Mouse (Mus musculus) intestine, embryonic 15.5 days (tissue): ENCODE results near the gene Camsap3. TPM values are rescaled to one million over a fixed set of nuclear protein-coding genes. Genes with fewer than 3 reads are reported as not detected.

Experiments
- ATAC-seq: fragments of 200-750 bp; cut with Nextera tagmentation; 2 replicates; pipeline ENCODE4 v1.8.0; 2017; ENCODE audit warnings: moderate TSS enrichment, moderate library complexity
- H3K27ac ChIP-seq: fragments of 300-500 bp; sonication (generic); 2 replicates; pipeline ENCODE4 v1.5.1; 2015; ENCODE audit warnings: mild to moderate bottlenecking, inconsistent platforms
- H3K27me3 ChIP-seq: fragments of 300-500 bp; sonication (generic); replicated peaks from 2 replicates; pipeline ENCODE4 v1.6.1; 2015; ENCODE audit warnings: inconsistent platforms
- H3K36me3 ChIP-seq: fragments of 300-500 bp; sonication (generic); 2 replicates; pipeline ENCODE4 v1.6.1; 2015; ENCODE audit warnings: inconsistent platforms
- H3K4me1 ChIP-seq: fragments of 300-500 bp; sonication (generic); replicated peaks from 2 replicates; pipeline ENCODE4 v1.6.1; 2015; ENCODE audit warnings: inconsistent platforms
- H3K4me2 ChIP-seq: fragments of 300-500 bp; sonication (generic); replicated peaks from 2 replicates; pipeline ENCODE4 v1.6.1; 2015; ENCODE audit warnings: mild to moderate bottlenecking, inconsistent platforms
- H3K4me3 ChIP-seq: fragments of 300-500 bp; sonication (generic); replicated peaks from 2 replicates; pipeline ENCODE4 v1.5.1; 2015; ENCODE audit warnings: inconsistent platforms
- H3K9ac ChIP-seq: fragments of 300-500 bp; sonication (generic); 2 replicates; pipeline ENCODE4 v1.6.1; 2015; ENCODE audit warnings: inconsistent platforms
- H3K9me3 ChIP-seq: fragments of 300-500 bp; sonication (generic); 2 replicates; pipeline ENCODE4 v1.6.1; 2016; ENCODE audit warnings: inconsistent platforms
- WGBS: fragments of 180-500 bp; shearing (Covaris S2); methylation state at CpG from one replicate; pipeline ENCODE4 v1.1.7; 2015; 5-methylcytosine and 5-hydroxymethylcytosine counted together
- polyA plus RNA-seq: library from polyadenylated mRNA; unstranded; fragments of >200 nt; fragmentation: Nextera tagmentation; extraction: Ambion mirVana; gene quantifications from 2 replicates; pipeline ENCODE4 v1.2.1, GENCODE M21; 2015

Camsap3 gene
- 21.0 and 24.4 TPM in 2 replicates for polyA plus RNA-seq

DNA sequence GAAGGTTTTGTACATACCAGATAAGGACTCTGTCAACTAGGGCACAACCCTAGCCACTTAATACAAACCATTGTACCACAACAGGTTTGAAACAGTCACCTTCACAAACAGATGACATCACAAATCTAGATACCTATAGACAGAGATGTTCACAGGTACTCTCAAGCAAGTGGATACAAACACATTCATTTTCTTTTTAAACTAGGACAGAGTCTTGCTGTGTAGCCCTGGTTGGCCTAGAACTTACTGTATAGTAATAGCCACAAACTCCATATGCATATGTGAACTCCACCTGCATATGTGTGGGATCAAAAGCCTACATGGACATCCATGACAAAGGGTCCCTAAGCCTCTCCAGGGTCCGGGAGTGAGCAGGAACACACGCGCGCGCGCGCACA, at the start of gene Camsap3:
Gene Camsap3 (plus strand): TSS at position 301 of the 398 bp plus-strand sequence.
- H3K4me2 ChIP-seq, result peak within 1 kb of the TSS; percentile 86
- H3K36me3 ChIP-seq, result no peaks in the 10 kb centered on the region
- H3K27me3 ChIP-seq, result no peaks in the 10 kb centered on the region
- H3K4me1 ChIP-seq, result 0 out of 2 replicates have a peak, but pooled peaks cover 2% of the 10 kb centered on the region
- peak within 1 kb of the TSS; percentile 76 for H3K9ac ChIP-seq
- H3K27ac ChIP-seq, result peak within 1 kb of the TSS; percentile 88
- H3K4me3 ChIP-seq, result peak within 1 kb of the TSS; percentile 68
- 10% methylated on average over 7 of the region's 7 CpGs for WGBS
- H3K9me3 ChIP-seq, result no peaks in the 10 kb centered on the region
- ATAC-seq, result no peak; the same call in 1 of the 2 replicates

DNA sequence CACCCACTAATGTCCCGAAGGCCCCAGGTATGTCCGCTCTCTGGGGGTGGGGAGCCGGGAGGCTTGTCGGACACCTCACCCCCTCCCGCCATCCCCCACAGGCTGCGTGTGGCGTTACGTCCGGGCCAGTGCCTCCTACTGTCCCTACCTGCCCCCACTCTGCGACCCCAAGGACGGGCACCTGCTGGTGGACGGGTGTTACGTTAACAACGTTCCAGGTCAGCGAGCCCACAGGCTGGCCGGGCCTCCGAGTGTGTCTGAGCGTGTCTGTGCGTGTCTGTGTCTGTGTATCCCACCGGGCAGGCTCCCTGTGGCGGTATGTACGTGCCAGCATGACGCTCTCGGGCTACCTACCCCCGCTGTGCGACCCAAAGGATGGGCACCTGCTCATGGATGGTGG, 49.4 kb upstream of the Camsap3 start:
- Histone ChIP-seq H3K4me1 (no peaks in the 10 kb centered on the region), H3K27me3 (no peaks in the 10 kb centered on the region), H3K9ac (no peak overlapping the region), H3K36me3 (peaks cover 26% of the 10 kb centered on the region), H3K27ac (no peak overlapping the region), H3K9me3 (no peaks in the 10 kb centered on the region), H3K4me3 (no peak overlapping the region), H3K4me2 (no peak overlapping the region)
- no peak for ATAC-seq
- 94% methylated on average over 26 of the region's 26 CpGs for WGBS

DNA sequence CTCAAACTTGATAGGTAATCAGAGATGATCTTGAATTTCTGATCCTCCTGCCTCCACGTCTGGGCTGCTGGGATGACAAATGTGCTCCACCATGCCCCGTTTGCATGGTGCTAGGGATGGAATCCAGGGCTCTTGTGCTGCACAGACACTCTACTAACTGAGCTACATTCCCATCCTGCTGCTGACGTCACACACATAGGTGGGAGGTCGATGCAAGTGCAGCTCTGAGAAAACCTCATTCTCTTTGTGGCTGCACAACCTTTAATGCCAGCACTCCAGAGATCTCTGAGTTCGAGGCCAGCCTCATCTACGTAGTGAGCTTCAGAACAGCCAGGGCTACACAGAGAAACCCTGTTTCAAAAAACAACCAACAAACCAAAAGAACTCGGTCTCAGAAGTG, 47.9 kb upstream of the Camsap3 start:
- 84% methylated on average over 7 of the region's 7 CpGs for WGBS
- peaks cover 38% of the 10 kb centered on the region for H3K36me3 ChIP-seq
- H3K4me3 ChIP-seq, result no peak overlapping the region
- H3K4me1 ChIP-seq, result no peaks in the 10 kb centered on the region
- H3K9ac ChIP-seq, result no peak overlapping the region
- no peak overlapping the region for H3K4me2 ChIP-seq
- no peak overlapping the region for H3K27ac ChIP-seq
- H3K9me3 ChIP-seq, result no peaks in the 10 kb centered on the region
- no peak for ATAC-seq
- H3K27me3 ChIP-seq, result no peaks in the 10 kb centered on the region

DNA sequence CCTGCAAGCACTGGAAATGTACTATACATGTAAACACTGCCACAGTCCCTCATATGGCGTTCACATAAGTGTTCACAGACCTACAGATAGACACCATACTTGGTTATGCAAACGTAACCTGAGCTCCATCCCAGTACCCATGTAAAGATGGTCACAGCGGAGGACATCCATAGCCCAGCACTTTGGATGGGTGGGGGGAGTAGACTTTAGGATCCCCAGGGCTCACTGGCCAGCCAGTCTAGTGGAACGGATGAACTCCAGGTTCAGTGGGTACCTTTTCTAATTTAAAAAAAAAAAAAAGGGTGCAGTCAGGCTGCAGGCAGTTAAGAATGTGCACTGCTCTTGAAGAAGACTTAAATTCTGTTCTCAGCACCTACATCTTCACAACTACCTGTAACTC, 47.0 kb upstream of the Camsap3 start:
- Histone ChIP-seq H3K4me1 (no peaks in the 10 kb centered on the region), H3K4me3 (no peak overlapping the region), H3K36me3 (peaks cover 43% of the 10 kb centered on the region), H3K4me2 (no peak overlapping the region), H3K27me3 (no peaks in the 10 kb centered on the region), H3K9me3 (no peaks in the 10 kb centered on the region), H3K9ac (no peak overlapping the region), H3K27ac (no peak overlapping the region)
- ATAC-seq, result no peak
- 86% methylated on average over 4 of the region's 4 CpGs for WGBS

DNA sequence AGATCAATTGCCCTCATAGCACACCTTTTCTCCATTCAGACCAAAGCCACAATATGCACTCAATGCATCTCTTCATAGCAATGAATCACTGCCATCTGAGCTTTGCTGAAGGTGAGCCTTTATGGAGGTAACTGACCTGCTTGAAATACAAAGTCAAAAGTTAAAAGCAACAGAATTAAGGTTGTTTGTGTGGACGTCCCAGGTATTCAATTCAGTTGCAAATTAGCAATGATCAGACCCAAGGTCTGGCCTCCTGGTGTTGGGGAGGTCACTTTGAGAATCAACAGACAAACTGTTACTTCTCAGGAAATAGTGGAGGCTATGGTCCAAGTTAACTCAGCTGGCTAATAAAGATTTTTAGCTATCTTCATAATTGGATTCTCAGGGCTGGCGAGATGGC, 40.6 kb upstream of the Camsap3 start:
- H3K27ac ChIP-seq, result no peak overlapping the region
- no peak overlapping the region for H3K4me2 ChIP-seq
- no peaks in the 10 kb centered on the region for H3K27me3 ChIP-seq
- no peak overlapping the region for H3K9ac ChIP-seq
- 94% methylated on average over 2 of the region's 2 CpGs for WGBS
- no peaks in the 10 kb centered on the region for H3K9me3 ChIP-seq
- H3K4me1 ChIP-seq, result no peaks in the 10 kb centered on the region
- no peak for ATAC-seq
- no peak overlapping the region for H3K4me3 ChIP-seq
- H3K36me3 ChIP-seq, result peaks cover 19% of the 10 kb centered on the region

DNA sequence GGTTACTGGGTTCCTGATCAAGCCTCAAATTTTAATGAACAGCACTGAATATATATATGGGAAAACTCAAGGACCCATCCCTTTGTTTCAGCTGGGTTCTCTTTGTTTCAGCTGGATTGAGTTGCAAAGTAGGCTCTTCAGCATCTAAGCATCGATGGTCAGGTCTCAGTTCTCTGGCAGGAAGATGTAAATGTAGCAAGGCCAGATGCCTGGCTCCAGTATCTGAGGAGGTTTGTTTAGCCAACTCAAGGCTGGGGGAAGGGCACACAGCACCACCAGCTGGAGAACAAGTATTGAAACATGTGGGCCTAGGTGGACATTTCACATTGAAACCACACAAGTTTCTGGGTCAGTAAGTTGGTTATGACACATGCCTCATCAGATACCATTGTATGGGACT, 34.9 kb upstream of the Camsap3 start:
- Histone ChIP-seq H3K4me3 (no peak overlapping the region), H3K9ac (no peak overlapping the region), H3K27ac (no peak overlapping the region), H3K4me2 (no peak overlapping the region), H3K4me1 (no peaks in the 10 kb centered on the region), H3K9me3 (no peaks in the 10 kb centered on the region), H3K36me3 (no peaks in the 10 kb centered on the region), H3K27me3 (no peaks in the 10 kb centered on the region)
- no peak for ATAC-seq
- WGBS, result 86% methylated on average over 1 of the region's 1 CpGs

DNA sequence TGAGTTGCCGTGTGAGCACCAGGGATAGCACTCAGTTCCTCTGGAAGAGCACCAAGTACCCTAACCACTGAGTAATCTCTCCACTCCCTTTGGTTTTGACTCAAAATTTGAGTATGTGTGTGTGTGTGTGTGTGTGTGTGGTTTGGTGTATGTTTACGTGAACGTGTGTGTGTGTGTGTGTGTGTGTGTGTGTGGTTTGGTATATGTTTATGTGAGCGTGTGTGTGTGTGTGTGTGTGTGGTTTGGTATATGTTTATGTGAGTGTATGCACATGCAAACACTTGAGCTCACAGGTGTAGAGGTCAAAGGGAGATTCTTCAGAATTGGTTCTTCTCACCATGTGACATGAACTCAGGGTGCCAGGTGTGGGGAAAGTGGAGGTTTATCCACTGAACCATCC, 31.0 kb upstream of the Camsap3 start:
- Histone ChIP-seq H3K9me3 (no peaks in the 10 kb centered on the region), H3K4me1 (no peaks in the 10 kb centered on the region), H3K27me3 (no peaks in the 10 kb centered on the region), H3K36me3 (no peaks in the 10 kb centered on the region), H3K9ac (no peak overlapping the region), H3K27ac (no peak overlapping the region), H3K4me3 (no peak overlapping the region), H3K4me2 (no peak overlapping the region)
- 51% methylated on average over 4 of the region's 4 CpGs for WGBS
- peak; percentile 86 for ATAC-seq

DNA sequence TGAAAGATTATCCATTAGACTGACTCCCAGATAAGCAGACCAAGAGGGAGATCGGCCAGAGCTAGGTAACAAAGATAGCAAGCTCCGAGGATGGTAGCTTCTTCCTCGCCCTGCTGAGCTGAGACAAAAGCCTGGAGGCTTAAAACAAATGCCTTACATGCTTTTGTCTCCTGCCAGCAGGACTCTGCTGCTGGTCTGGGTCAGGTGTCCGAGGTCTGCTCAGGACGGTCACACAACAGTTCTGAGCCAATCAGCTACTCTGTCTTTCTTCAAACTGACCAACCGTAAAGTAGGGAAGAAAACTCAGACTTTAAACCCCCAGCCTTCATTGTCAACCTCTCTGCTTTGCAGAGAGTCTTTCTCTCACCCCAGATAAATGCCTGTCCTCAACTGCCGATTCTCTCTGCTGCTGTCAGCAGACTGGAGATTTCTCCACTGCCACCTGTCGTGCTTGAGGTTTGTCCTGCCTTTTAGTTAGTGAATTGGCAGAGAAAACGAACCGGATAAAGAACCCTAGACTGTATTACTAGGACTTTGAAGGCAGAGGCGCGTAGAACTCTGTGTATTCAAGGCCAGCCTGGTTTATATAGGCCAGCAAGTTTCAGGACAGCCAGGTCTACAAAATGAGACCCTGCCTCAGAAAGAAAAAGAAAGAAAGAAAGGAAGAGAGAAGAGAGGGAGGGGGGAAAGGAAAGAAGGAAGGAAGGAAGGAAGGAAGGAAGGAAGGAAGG, 19.3 kb upstream of the Camsap3 start, which contains the start of gene C330021F23Rik:
Gene C330021F23Rik (plus strand): TSS at position 350 of the 731 bp plus-strand sequence.
- peak within 1 kb of the TSS; percentile 26; the same call in 1 of the 2 replicates for H3K9ac ChIP-seq
- no peaks in the 10 kb centered on the region for H3K9me3 ChIP-seq
- H3K4me1 ChIP-seq, result no peaks in the 10 kb centered on the region; the same call in 1 of the 2 replicates
- peak; percentile 87 for ATAC-seq
- H3K27ac ChIP-seq, result peak within 1 kb of the TSS; percentile 36; the same call in 1 of the 2 replicates
- H3K4me2 ChIP-seq, result peak within 1 kb of the TSS; percentile 48
- H3K27me3 ChIP-seq, result no peaks in the 10 kb centered on the region
- H3K4me3 ChIP-seq, result peak within 1 kb of the TSS; percentile 25
- H3K36me3 ChIP-seq, result no peaks in the 10 kb centered on the region
- 4% methylated on average over 12 of the region's 12 CpGs for WGBS

DNA sequence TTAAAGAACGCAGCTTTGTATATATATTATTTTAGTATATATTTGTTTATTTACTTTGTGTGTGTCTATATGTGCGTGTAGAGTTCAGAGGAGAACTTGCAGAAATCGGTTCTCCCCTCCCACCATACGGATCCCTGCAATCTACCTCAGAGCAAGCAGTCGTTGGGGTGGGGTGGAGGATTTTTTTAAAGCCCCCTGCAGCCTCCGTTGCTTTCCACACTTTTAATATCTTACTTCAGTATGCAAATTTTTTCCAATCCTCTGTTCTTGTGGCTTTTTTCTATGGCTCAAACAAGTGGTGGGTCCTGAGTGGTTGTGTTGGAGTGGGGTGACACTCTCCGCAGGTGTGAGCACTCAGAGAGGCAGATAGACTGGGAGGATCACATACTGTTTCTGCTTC, 18.7 kb upstream of the Camsap3 start:
- Histone ChIP-seq H3K27ac (no peak overlapping the region), H3K4me3 (peak overlapping the region; percentile 25), H3K36me3 (no peaks in the 10 kb centered on the region), H3K4me1 (no peaks in the 10 kb centered on the region; the same call in 1 of the 2 replicates), H3K9ac (no peak overlapping the region; the same call in 1 of the 2 replicates), H3K27me3 (no peaks in the 10 kb centered on the region), H3K4me2 (peak overlapping the region; percentile 48), H3K9me3 (no peaks in the 10 kb centered on the region)
- 9% methylated on average over 7 of the region's 7 CpGs for WGBS
- 0 out of 2 replicates have a peak, but pooled peaks have one; percentile 49 for ATAC-seq

DNA sequence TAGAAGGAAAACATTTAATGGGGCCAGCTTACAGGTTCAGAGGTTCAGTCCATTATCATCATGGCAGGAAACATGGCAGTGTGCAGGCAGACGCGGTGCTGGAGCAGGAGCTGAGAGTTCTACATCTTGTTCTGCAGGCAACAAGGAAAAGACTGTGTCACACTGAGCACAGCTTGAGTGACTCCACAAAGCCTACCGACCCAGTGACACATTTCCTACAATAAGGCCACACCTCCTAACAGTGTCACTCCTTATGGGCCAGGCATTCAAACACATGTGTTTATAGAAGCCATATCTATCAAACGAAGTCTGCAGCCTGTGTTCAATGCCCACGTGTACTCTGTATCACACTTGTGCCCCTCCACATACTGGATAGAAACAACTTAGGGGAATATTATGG, 17.3 kb upstream of the Camsap3 start:
- Histone ChIP-seq H3K36me3 (no peaks in the 10 kb centered on the region), H3K4me2 (no peak overlapping the region), H3K4me3 (no peak overlapping the region), H3K9ac (no peak overlapping the region), H3K4me1 (no peaks in the 10 kb centered on the region; the same call in 1 of the 2 replicates), H3K27me3 (no peaks in the 10 kb centered on the region), H3K9me3 (no peaks in the 10 kb centered on the region), H3K27ac (no peak overlapping the region)
- 84% methylated on average over 5 of the region's 5 CpGs for WGBS
- no peak for ATAC-seq

DNA sequence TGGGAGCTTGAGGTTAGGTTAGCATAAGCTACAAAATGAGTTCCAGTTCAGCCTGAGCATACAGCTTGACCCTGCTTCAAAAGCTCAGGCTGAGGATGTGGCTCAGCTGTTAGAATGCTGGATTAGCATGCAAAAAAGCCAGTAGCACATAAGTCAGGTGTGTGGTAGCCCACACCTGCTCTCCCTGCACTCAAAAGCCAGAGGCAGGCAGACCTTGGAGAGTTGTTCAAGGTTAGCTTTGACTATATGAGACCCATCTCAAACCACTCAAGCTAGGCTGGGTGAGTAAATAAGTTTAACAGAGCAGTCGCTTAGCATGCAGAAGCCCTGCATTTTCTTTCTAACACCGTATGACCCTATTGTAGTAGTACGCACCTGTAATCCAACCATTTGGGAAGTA, 12.5 kb upstream of the Camsap3 start:
- no peaks in the 10 kb centered on the region for H3K9me3 ChIP-seq
- H3K36me3 ChIP-seq, result no peaks in the 10 kb centered on the region
- 0 out of 2 replicates have a peak, but pooled peaks cover 2% of the 10 kb centered on the region for H3K4me1 ChIP-seq
- no peak overlapping the region for H3K4me3 ChIP-seq
- WGBS, result 90% methylated on average over 3 of the region's 3 CpGs
- H3K27me3 ChIP-seq, result no peaks in the 10 kb centered on the region
- no peak overlapping the region for H3K4me2 ChIP-seq
- no peak overlapping the region for H3K27ac ChIP-seq
- H3K9ac ChIP-seq, result no peak overlapping the region
- no peak for ATAC-seq

DNA sequence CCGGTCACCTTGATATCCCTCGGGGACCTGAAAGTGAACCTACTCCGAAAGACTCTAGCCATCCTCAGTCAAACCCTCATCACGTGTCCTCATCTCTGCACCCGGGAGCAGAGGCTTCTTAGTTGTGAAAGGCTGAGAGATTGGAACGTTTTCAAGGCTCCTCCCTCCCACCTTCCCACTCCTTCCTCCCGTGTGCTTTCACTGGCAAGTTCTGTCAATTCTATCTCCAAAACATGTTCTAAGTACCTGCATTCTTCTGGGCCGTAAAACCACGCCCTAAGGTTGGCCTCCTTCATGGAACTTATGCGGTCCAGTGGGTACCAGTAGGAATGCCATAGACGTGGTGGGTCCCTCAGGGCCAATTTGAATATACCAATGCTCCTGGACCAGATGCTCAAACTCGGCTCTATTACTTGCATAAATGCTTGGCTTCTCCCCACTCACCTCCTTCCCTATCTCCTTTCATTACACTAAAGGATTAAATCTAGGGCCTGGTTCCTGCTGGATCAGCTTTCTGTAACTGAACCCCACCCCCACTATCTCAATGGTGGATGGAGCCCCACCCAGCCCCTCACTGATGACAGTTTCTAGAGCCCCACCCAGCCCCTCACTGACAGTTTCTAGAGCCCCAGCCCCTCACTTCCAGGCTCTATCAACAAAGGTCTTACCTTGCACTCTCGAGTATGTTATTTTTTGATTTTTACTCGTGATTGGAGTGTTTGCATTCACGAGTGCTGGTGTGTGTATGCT, 10.7 kb upstream of the Camsap3 start:
- Histone ChIP-seq H3K4me2 (no peak overlapping the region), H3K27ac (no peak overlapping the region), H3K9me3 (no peaks in the 10 kb centered on the region), H3K4me3 (no peak overlapping the region), H3K27me3 (no peaks in the 10 kb centered on the region), H3K36me3 (no peaks in the 10 kb centered on the region), H3K4me1 (0 out of 2 replicates have a peak, but pooled peaks cover 4% of the 10 kb centered on the region), H3K9ac (no peak overlapping the region)
- 65% methylated on average over 15 of the region's 15 CpGs for WGBS
- ATAC-seq, result peak; percentile 22
